Comparison of ENCODE assay signal across 8 mouse cellular contexts in genomic region chr5:69591640-69592461, GRCm38 (mm10). TPM values are rescaled to one million over a fixed set of nuclear protein-coding genes. Genes with fewer than 3 reads are reported as not detected.
A peak's percentile ranks its signal among the peaks of the same experiment; 100 is the strongest.
DNase-seq lines count a peak whose midpoint lies in the region; ATAC-seq lines count a peak whose summit lies in the region.

Gene Gnpda2 (minus strand): TSS chr5:69592340.

- peak within 1 kb of the TSS; percentile 84 for H3K4me3 ChIP-seq in brown adipose tissue, adult 24 weeks (ENCODE audit: insufficient read depth, low read depth, low read length)
- peak within 1 kb of the TSS; percentile 72 to 89 for H3K4me3 ChIP-seq in heart, embryonic 14.5 days (ENCODE audit: control insufficient read depth in 1 of 2, insufficient read depth in 1 of 2, low read depth in 1 of 2, low read length in 2 of 2)
- H3K4me3 ChIP-seq in liver, embryonic 13.5 days (replicated peaks), result peak within 1 kb of the TSS; percentile 74
- peak within 1 kb of the TSS; percentile 62 for H3K4me3 ChIP-seq in stomach, embryonic 16.5 days (replicated peaks; ENCODE audit: low read length)

- H3K36me3 ChIP-seq in heart, embryonic 14.5 days (ENCODE audit: control insufficient read depth, insufficient read depth, low read length), result peaks cover 22% of the 10 kb centered on the region
- no peaks in the 10 kb centered on the region for H3K36me3 ChIP-seq in liver, embryonic 13.5 days
- H3K36me3 ChIP-seq in stomach, embryonic 16.5 days (ENCODE audit: control insufficient read depth, insufficient read depth, low read length), result no peaks in the 10 kb centered on the region

- peak; percentile 90 for DNase-seq in CD4-positive, CD25-positive, alpha-beta regulatory T cell, adult 2 months (ENCODE audit: low read depth, low spot score)
- peak; percentile 73 for DNase-seq in fibroblast of lung, adult 2 months (ENCODE audit: low read depth)
- peak; percentile 89 for DNase-seq in kidney, postnatal 14 days
- peak; percentile 64 for DNase-seq in liver, embryonic 13.5 days
- DNase-seq in neural tube, embryonic 10.5 days (ENCODE audit: extremely low spot score, low spot score), result peak; percentile 86

- no peaks in the 10 kb centered on the region for H3K9me3 ChIP-seq in heart, embryonic 14.5 days (ENCODE audit: control insufficient read depth, low read length)
- no peaks in the 10 kb centered on the region for H3K9me3 ChIP-seq in liver, embryonic 13.5 days (replicated peaks)
- H3K9me3 ChIP-seq in stomach, embryonic 16.5 days (replicated peaks; ENCODE audit: control insufficient read depth, low read length), result no peaks in the 10 kb centered on the region

- peak within 1 kb of the TSS; percentile 84 for H3K4me2 ChIP-seq in heart, embryonic 14.5 days (ENCODE audit: low read length)
- peak within 1 kb of the TSS; percentile 82 for H3K4me2 ChIP-seq in liver, embryonic 13.5 days
- H3K4me2 ChIP-seq in stomach, embryonic 16.5 days (ENCODE audit: low read depth, low read length), result peak within 1 kb of the TSS; percentile 71

- ATAC-seq in heart, embryonic 14.5 days (ENCODE audit: insufficient number of reproducible peaks, insufficient read depth, low FRiP score, low read depth), result peak; percentile 85
- ATAC-seq in liver, embryonic 13.5 days (ENCODE audit: low read depth), result peak; percentile 93
- peak; percentile 97 for ATAC-seq in stomach, embryonic 16.5 days (ENCODE audit: insufficient read depth, low FRiP score)

- peak within 1 kb of the TSS; percentile 89 for H3K9ac ChIP-seq in heart, embryonic 14.5 days (ENCODE audit: low read length)
- H3K9ac ChIP-seq in liver, embryonic 13.5 days, result peak within 1 kb of the TSS; percentile 82
- peak within 1 kb of the TSS; percentile 85 for H3K9ac ChIP-seq in stomach, embryonic 16.5 days (ENCODE audit: low read length)

- H3K27me3 ChIP-seq in heart, embryonic 14.5 days (ENCODE audit: control insufficient read depth, insufficient read depth, low read length), result no peaks in the 10 kb centered on the region
- no peaks in the 10 kb centered on the region for H3K27me3 ChIP-seq in liver, embryonic 13.5 days
- H3K27me3 ChIP-seq in stomach, embryonic 16.5 days (ENCODE audit: control insufficient read depth, insufficient read depth, low read length), result no peaks in the 10 kb centered on the region

- no peaks in the 10 kb centered on the region for H3K4me1 ChIP-seq in brown adipose tissue, adult 24 weeks (ENCODE audit: control insufficient read depth, insufficient read depth, insufficient read length, low read length)
- H3K4me1 ChIP-seq in heart, embryonic 14.5 days (ENCODE audit: control insufficient read depth in 2 of 2, insufficient read depth in 2 of 2, low read length in 2 of 2), result peaks cover 0 to 7% of the 10 kb centered on the region in 2 experiments; a peak in 2 of 4 replicates
- peaks cover 13% of the 10 kb centered on the region for H3K4me1 ChIP-seq in liver, embryonic 13.5 days (replicated peaks)
- peaks cover 10% of the 10 kb centered on the region for H3K4me1 ChIP-seq in stomach, embryonic 16.5 days (ENCODE audit: control insufficient read depth, insufficient read depth, low read length)

- H3K27ac ChIP-seq in brown adipose tissue, adult 24 weeks (replicated peaks; ENCODE audit: low read depth, low read length), result peak within 1 kb of the TSS; percentile 56
- peak within 1 kb of the TSS; percentile 68 to 71 for H3K27ac ChIP-seq in heart, embryonic 14.5 days (replicated peaks in 1 of 2; ENCODE audit: control insufficient read depth in 1 of 2, insufficient read depth in 1 of 2, low read depth in 2 of 2, low read length in 2 of 2)
- peak within 1 kb of the TSS; percentile 47; the same call in 1 of the 2 replicates for H3K27ac ChIP-seq in liver, embryonic 13.5 days
- peak within 1 kb of the TSS; percentile 72 for H3K27ac ChIP-seq in stomach, embryonic 16.5 days (ENCODE audit: low read length)

- 4% methylated on average over 42 of the region's 42 CpGs for WGBS in heart, embryonic 14.5 days
- WGBS in liver, embryonic 13.5 days (ENCODE audit: insufficient replicate concordance), result 3% methylated on average over 42 of the region's 42 CpGs
- 3% methylated on average over 42 of the region's 42 CpGs for WGBS in stomach, embryonic 16.5 days

RNA-seq across cellular contexts. Expression of gene Gnpda2, which starts in this region (rescaled TPM):
- 27.8 and 33.6 TPM in 2 replicates for polyA plus RNA-seq in brown adipose tissue, adult 24 weeks (2012; ENCODE audit: insufficient read depth, insufficient read length, missing spikeins)
- polyA plus RNA-seq in heart, embryonic 14.5 days (2014; fragmentation: Nextera tagmentation; extraction: Ambion mirVana), result 42.7 and 50.0 TPM in 2 replicates
- 8.4 and 9.6 TPM in 2 replicates for polyA plus RNA-seq in liver, embryonic 13.5 days (2015; fragmentation: Nextera tagmentation; extraction: Ambion mirVana)
- 39.8 and 42.1 TPM in 2 replicates for polyA plus RNA-seq in stomach, embryonic 16.5 days (2015; fragmentation: Nextera tagmentation; extraction: Ambion mirVana)

Comparison
In these comparisons a context has a peak if more than half of its experiments do, and no peak if none do; other contexts are left out.
1. Peak in every context shown above with its lines: DNase-seq, ATAC-seq, H3K4me3 ChIP-seq and H3K27ac ChIP-seq.